Mouse (Mus musculus) limb, embryonic 12.5 days (tissue): ENCODE measurements at regions not wholly inside any gene's neighbourhood (a gene's known extent, or its start where the extent isn't known, plus 50 kb on each side); places are given as distances from the start of the nearest gene placed in this dataset.

Source experiments
- ATAC-seq: fragments of 200-750 bp; cut with Nextera tagmentation; 2 replicates; pipeline ENCODE4 v1.8.0; 2017; ENCODE audit warnings: low read depth, moderate TSS enrichment; ENCODE audit not compliant: insufficient number of reproducible peaks, insufficient read depth, low FRiP score, low TSS enrichment
- H3K27ac ChIP-seq: fragments of 300-500 bp; sonication (generic); 2 replicates; pipeline ENCODE4 v1.5.1; 2016; ENCODE audit warnings: mild to moderate bottlenecking, moderate library complexity
- H3K27me3 ChIP-seq: fragments of 300-500 bp; sonication (generic); 2 replicates; pipeline ENCODE4 v1.6.1; 2016; ENCODE audit warnings: mild to moderate bottlenecking, moderate library complexity
- H3K36me3 ChIP-seq: fragments of 300-500 bp; sonication (generic); 2 replicates; pipeline ENCODE4 v1.6.1; 2016; ENCODE audit warnings: mild to moderate bottlenecking, moderate library complexity
- H3K4me1 ChIP-seq: fragments of 300-500 bp; sonication (generic); replicated peaks from 2 replicates; pipeline ENCODE4 v1.6.1; 2016
- H3K4me2 ChIP-seq: fragments of 300-500 bp; sonication (generic); 2 replicates; pipeline ENCODE4 v1.6.1; 2016; ENCODE audit warnings: mild to moderate bottlenecking, moderate library complexity
- H3K4me3 ChIP-seq: fragments of 300-500 bp; sonication (generic); replicated peaks from 2 replicates; pipeline ENCODE4 v1.5.1; 2016; ENCODE audit warnings: mild to moderate bottlenecking
- H3K9ac ChIP-seq: fragments of 300-500 bp; sonication (generic); replicated peaks from 2 replicates; pipeline ENCODE4 v1.6.1; 2016; ENCODE audit warnings: mild to moderate bottlenecking, moderate library complexity
- H3K9me3 ChIP-seq: fragments of 300-500 bp; sonication (generic); 2 replicates; pipeline ENCODE4 v1.6.1; 2016; ENCODE audit warnings: mild to moderate bottlenecking, moderate library complexity
- WGBS: fragments of 180-500 bp; shearing (Covaris S2); methylation state at CpG from one replicate; pipeline ENCODE4 v1.1.7; 2016; 5-methylcytosine and 5-hydroxymethylcytosine counted together

- no peaks in the 10 kb centered on the region for H3K9me3 ChIP-seq
- no peaks in the 10 kb centered on the region for H3K27me3 ChIP-seq
- H3K9ac ChIP-seq = no peak overlapping the region
- H3K27ac ChIP-seq = no peak overlapping the region
- H3K4me2 ChIP-seq = no peak overlapping the region
- H3K4me3 ChIP-seq = no peak overlapping the region
- no peak for ATAC-seq
- no peaks in the 10 kb centered on the region for H3K36me3 ChIP-seq
- 84% methylated on average over 13 of the region's 13 CpGs for WGBS
- no peaks in the 10 kb centered on the region for H3K4me1 ChIP-seq
These were observed 136.5 kb upstream of the Spdye4c start for GRCm38 (mm10) chr2:128454509-128454908.

- ATAC-seq = no peak
- Histone ChIP-seq H3K4me1 (no peaks in the 10 kb centered on the region), H3K36me3 (no peaks in the 10 kb centered on the region), H3K4me2 (no peak overlapping the region), H3K9ac (no peak overlapping the region), H3K27ac (no peak overlapping the region), H3K9me3 (no peaks in the 10 kb centered on the region), H3K4me3 (no peak overlapping the region), H3K27me3 (no peaks in the 10 kb centered on the region)
- 73% methylated on average over 6 of the region's 6 CpGs for WGBS
These were observed 133.3 kb upstream of the Spdye4c start for GRCm38 (mm10) chr2:128457591-128458209.

- H3K9ac ChIP-seq = no peak overlapping the region
- H3K36me3 ChIP-seq = no peaks in the 10 kb centered on the region
- no peak overlapping the region for H3K4me3 ChIP-seq
- no peak for ATAC-seq
- H3K27me3 ChIP-seq = no peaks in the 10 kb centered on the region
- 78% methylated on average over 6 of the region's 6 CpGs for WGBS
- H3K27ac ChIP-seq = no peak overlapping the region
- H3K4me1 ChIP-seq = no peaks in the 10 kb centered on the region; the same call in 1 of the 2 replicates
- no peak overlapping the region for H3K4me2 ChIP-seq
- H3K9me3 ChIP-seq = no peaks in the 10 kb centered on the region
These were observed 125.6 kb upstream of the Spdye4c start for GRCm38 (mm10) chr2:128465214-128465984.

GRCm38 (mm10) chr2:128467490-128468245, 123.3 kb upstream of the Spdye4c start:
- H3K9me3 ChIP-seq = no peaks in the 10 kb centered on the region
- H3K4me3 ChIP-seq = no peak overlapping the region
- ATAC-seq = no peak
- no peak overlapping the region for H3K4me2 ChIP-seq
- 88% methylated on average over 8 of the region's 8 CpGs for WGBS
- H3K27me3 ChIP-seq = no peaks in the 10 kb centered on the region
- no peak overlapping the region for H3K9ac ChIP-seq
- no peak overlapping the region for H3K27ac ChIP-seq
- H3K36me3 ChIP-seq = no peaks in the 10 kb centered on the region
- no peaks in the 10 kb centered on the region; the same call in 1 of the 2 replicates for H3K4me1 ChIP-seq

GRCm38 (mm10) chr2:128468323-128468722, 122.7 kb upstream of the Spdye4c start:
- Histone ChIP-seq H3K9me3 (no peaks in the 10 kb centered on the region), H3K27me3 (no peaks in the 10 kb centered on the region), H3K9ac (no peak overlapping the region), H3K27ac (no peak overlapping the region), H3K4me2 (no peak overlapping the region), H3K36me3 (no peaks in the 10 kb centered on the region), H3K4me1 (no peaks in the 10 kb centered on the region; the same call in 1 of the 2 replicates), H3K4me3 (no peak overlapping the region)
- 57% methylated on average over 2 of the region's 2 CpGs for WGBS
- ATAC-seq = no peak

GRCm38 (mm10) chr2:128470351-128470750, 120.7 kb upstream of the Spdye4c start:
- WGBS = 67% methylated on average over 5 of the region's 5 CpGs
- Histone ChIP-seq H3K4me3 (no peak overlapping the region), H3K9me3 (no peaks in the 10 kb centered on the region), H3K9ac (no peak overlapping the region), H3K4me2 (no peak overlapping the region), H3K27me3 (no peaks in the 10 kb centered on the region), H3K27ac (no peak overlapping the region), H3K36me3 (no peaks in the 10 kb centered on the region), H3K4me1 (no peaks in the 10 kb centered on the region; the same call in 1 of the 2 replicates)
- ATAC-seq = no peak

- no peak overlapping the region for H3K27ac ChIP-seq
- no peak overlapping the region for H3K4me3 ChIP-seq
- H3K9me3 ChIP-seq = no peaks in the 10 kb centered on the region
- no peak overlapping the region for H3K9ac ChIP-seq
- H3K27me3 ChIP-seq = no peaks in the 10 kb centered on the region
- WGBS = 83% methylated on average over 13 of the region's 13 CpGs
- ATAC-seq = no peak
- H3K36me3 ChIP-seq = no peaks in the 10 kb centered on the region
- no peak overlapping the region for H3K4me2 ChIP-seq
- H3K4me1 ChIP-seq = no peaks in the 10 kb centered on the region
These were observed 117.6 kb upstream of the Spdye4c start for GRCm38 (mm10) chr2:128473241-128473954.

GRCm38 (mm10) chr2:128473997-128474396, 117.0 kb upstream of the Spdye4c start:
- WGBS = 83% methylated on average over 7 of the region's 7 CpGs
- no peaks in the 10 kb centered on the region for H3K4me1 ChIP-seq
- no peak overlapping the region for H3K9ac ChIP-seq
- no peak overlapping the region for H3K4me3 ChIP-seq
- H3K27ac ChIP-seq = no peak overlapping the region
- H3K36me3 ChIP-seq = no peaks in the 10 kb centered on the region
- no peak for ATAC-seq
- H3K4me2 ChIP-seq = no peak overlapping the region
- H3K27me3 ChIP-seq = no peaks in the 10 kb centered on the region
- no peaks in the 10 kb centered on the region for H3K9me3 ChIP-seq

GRCm38 (mm10) chr2:128477242-128477641, 113.8 kb upstream of the Spdye4c start:
- 81% methylated on average over 2 of the region's 2 CpGs for WGBS
- H3K4me2 ChIP-seq = no peak overlapping the region
- H3K36me3 ChIP-seq = no peaks in the 10 kb centered on the region
- H3K4me1 ChIP-seq = no peaks in the 10 kb centered on the region
- H3K4me3 ChIP-seq = no peak overlapping the region
- no peak overlapping the region for H3K9ac ChIP-seq
- ATAC-seq = no peak
- H3K27me3 ChIP-seq = no peaks in the 10 kb centered on the region
- no peaks in the 10 kb centered on the region for H3K9me3 ChIP-seq
- H3K27ac ChIP-seq = no peak overlapping the region

GRCm38 (mm10) chr2:128491217-128491877, 99.7 kb upstream of the Spdye4c start:
- Histone ChIP-seq H3K4me3 (no peak overlapping the region), H3K27ac (no peak overlapping the region), H3K4me1 (no peaks in the 10 kb centered on the region), H3K36me3 (no peaks in the 10 kb centered on the region), H3K9me3 (no peaks in the 10 kb centered on the region), H3K4me2 (no peak overlapping the region), H3K9ac (no peak overlapping the region), H3K27me3 (no peaks in the 10 kb centered on the region)
- no peak for ATAC-seq
- 64% methylated on average over 7 of the region's 7 CpGs for WGBS
